ENCODE assay signal across 14 mouse cellular contexts in the genomic region with DNA sequence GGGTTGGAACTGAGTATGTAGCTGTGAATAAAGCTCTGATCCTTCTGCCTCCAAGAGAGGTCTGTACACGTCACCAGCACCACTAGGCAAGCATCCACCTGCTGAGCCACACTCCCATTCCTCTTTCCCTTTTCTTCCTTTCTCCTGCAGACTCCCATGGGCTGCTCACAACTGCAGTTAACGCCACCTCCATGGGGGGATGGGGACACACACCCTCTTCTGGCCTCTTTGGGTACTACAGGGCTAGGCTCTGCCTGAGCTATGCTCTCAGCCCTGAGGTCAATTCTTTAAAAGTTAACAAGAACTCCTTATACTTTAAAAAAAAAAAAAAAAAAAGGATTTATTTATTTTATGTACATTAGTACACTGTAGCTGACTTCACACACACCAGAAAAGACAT. TPM values are rescaled to one million over a fixed set of nuclear protein-coding genes. Genes with fewer than 3 reads are reported as not detected.
A peak's percentile ranks its signal among the peaks of the same experiment; 100 is the strongest.
DNase-seq lines count a peak whose midpoint lies in the region; ATAC-seq and TF ChIP-seq lines count a peak whose summit lies in the region.
"Had no signal": no experiment of that assay in that cellular context is flagged by ENCODE, and none has a peak within 500 bp of the region (broad histone marks: within the 10 kb centered on the region; RNA-seq: fewer than 3 reads in every experiment).

No protein-coding gene starts in this region.

- no peak overlapping the region for H3K4me2 ChIP-seq in midbrain, postnatal 0 days (ENCODE audit: low read depth, low read length, poor library complexity, severe bottlenecking)
- no peak overlapping the region for H3K4me2 ChIP-seq in midbrain, embryonic 13.5 days (replicated peaks)
- H3K4me2 ChIP-seq in kidney, embryonic 16.5 days (replicated peaks; ENCODE audit: low read depth, low read length): no peak overlapping the region
- H3K4me2 ChIP-seq: lung, embryonic 15.5 days; neural tube, embryonic 12.5 days had no signal

- H3K27me3 ChIP-seq in kidney, adult 2 months (replicated peaks; ENCODE audit: control insufficient read depth, insufficient read depth, low read length): no peaks in the 10 kb centered on the region
- H3K27me3 ChIP-seq in midbrain, postnatal 0 days (ENCODE audit: insufficient read depth, low read length): no peaks in the 10 kb centered on the region
- H3K27me3 ChIP-seq in midbrain, embryonic 13.5 days: no peaks in the 10 kb centered on the region
- H3K27me3 ChIP-seq in MEL (ENCODE audit: control insufficient read depth in 1 of 2, insufficient read depth in 2 of 2, low read length in 2 of 2): no peaks in the 10 kb centered on the region
- H3K27me3 ChIP-seq in kidney, embryonic 16.5 days (ENCODE audit: insufficient read depth, low read length): no peaks in the 10 kb centered on the region
- H3K27me3 ChIP-seq: lung, embryonic 15.5 days; neural tube, embryonic 12.5 days had no signal

- 98% methylated on average over 2 of the region's 2 CpGs for WGBS in kidney, adult 2 months
- WGBS in midbrain, postnatal 0 days: 98% methylated on average over 2 of the region's 2 CpGs
- 89% methylated on average over 2 of the region's 2 CpGs for WGBS in midbrain, embryonic 13.5 days
- WGBS in kidney, embryonic 16.5 days: 98% methylated on average over 2 of the region's 2 CpGs

- TF ChIP-seq CTCF in kidney, adult 2 months (conservative IDR thresholded peaks at IDR 0.05; ENCODE audit: insufficient read depth, insufficient read length, low read depth, low read length): 0 out of 2 replicates have a peak, but pooled peaks have one; percentile 22
- TF ChIP-seq CTCF in midbrain, postnatal 0 days (IDR thresholded peaks at IDR 0.05): peak; percentile 41
- TF ChIP-seq CTCF in MEL (IDR thresholded peaks at IDR 0.05 in 2 of 3, conservative IDR thresholded peaks at IDR 0.05 in 1 of 3; ENCODE audit: control insufficient read depth in 1 of 3, insufficient read depth in 1 of 3, low read depth in 2 of 3, low read length in 3 of 3, poor library complexity in 1 of 3, severe bottlenecking in 1 of 3): peak; percentile 43 to 45 (median 45)

- peaks cover 4% of the 10 kb centered on the region for H3K36me3 ChIP-seq in kidney, adult 2 months (ENCODE audit: control insufficient read depth, insufficient read depth, low read length)
- peaks cover 85% of the 10 kb centered on the region for H3K36me3 ChIP-seq in midbrain, postnatal 0 days (ENCODE audit: insufficient read depth, low read length)
- peaks cover 99% of the 10 kb centered on the region for H3K36me3 ChIP-seq in midbrain, embryonic 13.5 days
- H3K36me3 ChIP-seq in MEL (ENCODE audit: control insufficient read depth in 1 of 2, insufficient read depth in 2 of 2, low read length in 2 of 2): peaks cover 0 to 7% of the 10 kb centered on the region in 2 experiments; a peak in 2 of 4 replicates
- peaks cover 98% of the 10 kb centered on the region for H3K36me3 ChIP-seq in kidney, embryonic 16.5 days (ENCODE audit: insufficient read depth, low read length)

- no peak for TF ChIP-seq POLR2A in kidney, adult 2 months (IDR thresholded peaks at IDR 0.05; ENCODE audit: low read depth, low read length)
- TF ChIP-seq POLR2A in MEL (IDR thresholded peaks at IDR 0.05; ENCODE audit: control insufficient read depth in 1 of 2, insufficient read depth in 1 of 2, low read depth in 1 of 2, low read length in 2 of 2, poor library complexity in 1 of 2): no peak

- DNase-seq in kidney, adult 2 months: no peak
- DNase-seq in kidney, adult 18-20 months: no peak
- no peak for DNase-seq in midbrain, postnatal 0 days (ENCODE audit: low spot score)
- DNase-seq in MEL (ENCODE audit: low read depth, low spot score): peak; percentile 32
- DNase-seq: cerebellum, adult 18-20 months; kidney, adult 8-10 months; layer of hippocampus, adult 9-11 months; left cerebral cortex, postnatal 4 days; midbrain, embryonic 14.5 days had no signal

- H3K4me1 ChIP-seq in kidney, adult 2 months (ENCODE audit: control insufficient read depth, insufficient read depth, low read length): no peaks in the 10 kb centered on the region
- H3K4me1 ChIP-seq in midbrain, postnatal 0 days (ENCODE audit: insufficient read depth, low read length): no peaks in the 10 kb centered on the region
- no peaks in the 10 kb centered on the region for H3K4me1 ChIP-seq in midbrain, embryonic 13.5 days (replicated peaks)
- no peaks in the 10 kb centered on the region for H3K4me1 ChIP-seq in MEL (ENCODE audit: control insufficient read depth in 1 of 2, insufficient read depth in 2 of 2, low read length in 2 of 2)
- H3K4me1 ChIP-seq in kidney, embryonic 16.5 days (ENCODE audit: insufficient read depth, low read length): no peaks in the 10 kb centered on the region
- H3K4me1 ChIP-seq: lung, embryonic 15.5 days; neural tube, embryonic 12.5 days had no signal

- TF ChIP-seq EP300 in MEL (IDR thresholded peaks at IDR 0.05; ENCODE audit: low read depth in 1 of 2, low read length in 2 of 2): no peak

- H3K79me2 ChIP-seq in MEL (ENCODE audit: control insufficient read depth, insufficient read depth, low read length, poor library complexity): no peaks in the 10 kb centered on the region

- H3K9me3 ChIP-seq in midbrain, postnatal 0 days (ENCODE audit: low read length): no peaks in the 10 kb centered on the region
- H3K9me3 ChIP-seq in midbrain, embryonic 13.5 days: no peaks in the 10 kb centered on the region
- H3K9me3 ChIP-seq in MEL (replicated peaks; ENCODE audit: insufficient read depth, low read length): no peaks in the 10 kb centered on the region
- H3K9me3 ChIP-seq in kidney, embryonic 16.5 days (ENCODE audit: low read length): peaks cover 4% of the 10 kb centered on the region; the same call in 1 of the 2 replicates
- H3K9me3 ChIP-seq: lung, embryonic 15.5 days had no signal

- no peak for ATAC-seq in midbrain, postnatal 0 days (ENCODE audit: low FRiP score)
- no peak for ATAC-seq in midbrain, embryonic 13.5 days
- ATAC-seq in megakaryocyte progenitor cell, adult 5-6 weeks (replicated peaks; ENCODE audit: poor library complexity): peak; percentile 38; the same call in 1 of the 2 replicates
- ATAC-seq in kidney, embryonic 16.5 days (ENCODE audit: low FRiP score, low TSS enrichment): no peak

- TF ChIP-seq RAD21 in MEL (IDR thresholded peaks at IDR 0.05; ENCODE audit: low read depth, low read length): no peak

- no peak overlapping the region for H3K9ac ChIP-seq in midbrain, postnatal 0 days (replicated peaks; ENCODE audit: low read length, poor library complexity, severe bottlenecking)
- no peak overlapping the region for H3K9ac ChIP-seq in midbrain, embryonic 13.5 days (replicated peaks)
- no peak overlapping the region for H3K9ac ChIP-seq in MEL (ENCODE audit: control insufficient read depth, low read depth, low read length, poor library complexity, severe bottlenecking)
- H3K9ac ChIP-seq in kidney, embryonic 16.5 days (replicated peaks; ENCODE audit: low read length): no peak overlapping the region
- H3K9ac ChIP-seq: lung, embryonic 15.5 days; neural tube, embryonic 12.5 days had no signal

- H3K4me3 ChIP-seq in kidney, adult 2 months (ENCODE audit: insufficient read depth, low read depth, low read length): no peak overlapping the region
- no peak overlapping the region for H3K4me3 ChIP-seq in midbrain, postnatal 0 days (ENCODE audit: low read depth, low read length)
- no peak overlapping the region for H3K4me3 ChIP-seq in midbrain, embryonic 13.5 days (replicated peaks)
- H3K4me3 ChIP-seq in MEL (ENCODE audit: control insufficient read depth in 1 of 2, insufficient read depth in 1 of 2, low read depth in 2 of 2, low read length in 2 of 2): no peak overlapping the region
- no peak overlapping the region for H3K4me3 ChIP-seq in kidney, embryonic 16.5 days (ENCODE audit: low read length)
- H3K4me3 ChIP-seq: lung, embryonic 15.5 days; neural tube, embryonic 12.5 days had no signal

- no peak overlapping the region for H3K27ac ChIP-seq in kidney, adult 2 months (ENCODE audit: insufficient read depth, low read depth, low read length)
- no peak overlapping the region for H3K27ac ChIP-seq in midbrain, postnatal 0 days (ENCODE audit: low read depth, low read length)
- H3K27ac ChIP-seq in midbrain, embryonic 13.5 days: no peak overlapping the region
- no peak overlapping the region for H3K27ac ChIP-seq in MEL (ENCODE audit: control insufficient read depth, low read depth, low read length)
- H3K27ac ChIP-seq in kidney, embryonic 16.5 days (ENCODE audit: low read length): no peak overlapping the region
- H3K27ac ChIP-seq: lung, embryonic 15.5 days; neural tube, embryonic 12.5 days had no signal

RNA-seq across cellular contexts. Expression of a gene that starts 26.1 kb away (rescaled TPM):
- 16.1 and 18.2 TPM in 2 replicates for polyA plus RNA-seq in kidney, adult 2 months (2012; rRNA removed)
- 58.1 and 68.9 TPM in 2 replicates for total RNA-seq in midbrain, postnatal 0 days (2014; rRNA removed)
- polyA plus RNA-seq in midbrain, postnatal 0 days (2015; fragmentation: Nextera tagmentation; extraction: Ambion mirVana): 16.2 and 17.0 TPM in 2 replicates
- polyA plus RNA-seq in midbrain, embryonic 13.5 days (2015; fragmentation: Nextera tagmentation; extraction: Ambion mirVana): 13.9 and 16.3 TPM in 2 replicates
- total RNA-seq in MEL (2012; rRNA removed): 4.7 TPM in 2 replicates
- 10 to 100 TPM in 1 of 2 experiments, not detected in 1; 18.5 TPM for polyA plus RNA-seq in MEL (2012; ENCODE audit: insufficient read depth in 1 of 2, insufficient read length in 2 of 2, low read depth in 1 of 2, low replicate concordance in 2 of 2, missing spikeins in 1 of 2)
- 10.3 and 11.0 TPM in 2 replicates for total RNA-seq in megakaryocyte progenitor cell, adult 5-6 weeks (2015)
- total RNA-seq in megakaryocyte progenitor cell, adult 5-6 weeks (2017): 4.8 and 6.9 TPM in 2 replicates
- 6.8 and 6.9 TPM in 2 replicates for polyA plus RNA-seq in kidney, embryonic 16.5 days (2015; fragmentation: Nextera tagmentation; extraction: Ambion mirVana)

RNA-seq across cellular contexts. Expression of a gene that starts 27.9 kb away (rescaled TPM):
- polyA plus RNA-seq in kidney, adult 2 months (2012; rRNA removed): 2.0 and 420 TPM in 2 replicates
- 0.38 and 8.2 TPM in 2 replicates for total RNA-seq in midbrain, postnatal 0 days (2014; rRNA removed)
- 0.21 and 0.25 TPM in 2 replicates for polyA plus RNA-seq in midbrain, postnatal 0 days (2015; fragmentation: Nextera tagmentation; extraction: Ambion mirVana)
- 0.07 TPM in 1 of 2 replicates, not detected in the other for polyA plus RNA-seq in midbrain, embryonic 13.5 days (2015; fragmentation: Nextera tagmentation; extraction: Ambion mirVana)
- not detected in 2 replicates for total RNA-seq in MEL (2012; rRNA removed)
- not detected for polyA plus RNA-seq in MEL (2012; ENCODE audit: insufficient read depth in 1 of 2, insufficient read length in 2 of 2, low read depth in 1 of 2, low replicate concordance in 2 of 2, missing spikeins in 1 of 2)
- total RNA-seq in megakaryocyte progenitor cell, adult 5-6 weeks (2015): 0.71 and 0.94 TPM in 2 replicates
- 1.4 and 2.0 TPM in 2 replicates for total RNA-seq in megakaryocyte progenitor cell, adult 5-6 weeks (2017)
- 18.6 and 28.2 TPM in 2 replicates for polyA plus RNA-seq in kidney, embryonic 16.5 days (2015; fragmentation: Nextera tagmentation; extraction: Ambion mirVana)
- total RNA-seq: left cerebral cortex, postnatal 4 days had no signal
- polyA plus RNA-seq: midbrain, embryonic 14.5 days had no signal

RNA-seq across cellular contexts. Expression of a gene that starts 28.6 kb away (rescaled TPM):
- polyA plus RNA-seq in kidney, adult 2 months (2012; rRNA removed): 3.7 and 5.0 TPM in 2 replicates
- total RNA-seq in midbrain, postnatal 0 days (2014; rRNA removed): 1.2 and 1.9 TPM in 2 replicates
- polyA plus RNA-seq in midbrain, postnatal 0 days (2015; fragmentation: Nextera tagmentation; extraction: Ambion mirVana): 1.2 and 1.4 TPM in 2 replicates
- 1.1 and 1.2 TPM in 2 replicates for polyA plus RNA-seq in midbrain, embryonic 13.5 days (2015; fragmentation: Nextera tagmentation; extraction: Ambion mirVana)
- 2.7 and 3.6 TPM in 2 replicates for total RNA-seq in MEL (2012; rRNA removed)
- polyA plus RNA-seq in MEL (2012; ENCODE audit: insufficient read depth in 1 of 2, insufficient read length in 2 of 2, low read depth in 1 of 2, low replicate concordance in 2 of 2, missing spikeins in 1 of 2): under 1 TPM in 1 of 2 experiments, not detected in 1; 0.42 TPM
- not detected in 2 replicates for total RNA-seq in megakaryocyte progenitor cell, adult 5-6 weeks (2015)
- total RNA-seq in megakaryocyte progenitor cell, adult 5-6 weeks (2017): 0.10 TPM in 1 of 2 replicates, not detected in the other
- polyA plus RNA-seq in kidney, embryonic 16.5 days (2015; fragmentation: Nextera tagmentation; extraction: Ambion mirVana): 7.0 and 8.5 TPM in 2 replicates

RNA-seq across cellular contexts. Expression of a gene that starts 30.7 kb away (rescaled TPM):
- 41.6 and 46.6 TPM in 2 replicates for polyA plus RNA-seq in kidney, adult 2 months (2012; rRNA removed)
- total RNA-seq in midbrain, postnatal 0 days (2014; rRNA removed): 0.28 and 0.49 TPM in 2 replicates
- polyA plus RNA-seq in midbrain, postnatal 0 days (2015; fragmentation: Nextera tagmentation; extraction: Ambion mirVana): 1.5 and 1.6 TPM in 2 replicates
- 0.24 and 0.32 TPM in 2 replicates for polyA plus RNA-seq in midbrain, embryonic 13.5 days (2015; fragmentation: Nextera tagmentation; extraction: Ambion mirVana)
- total RNA-seq in MEL (2012; rRNA removed): 0.08 TPM in 1 of 2 replicates, not detected in the other
- under 1 TPM in 1 of 2 experiments, not detected in 1; 0.08 TPM for polyA plus RNA-seq in MEL (2012; ENCODE audit: insufficient read depth in 1 of 2, insufficient read length in 2 of 2, low read depth in 1 of 2, low replicate concordance in 2 of 2, missing spikeins in 1 of 2)
- total RNA-seq in megakaryocyte progenitor cell, adult 5-6 weeks (2015): 0.54 and 0.57 TPM in 2 replicates
- total RNA-seq in megakaryocyte progenitor cell, adult 5-6 weeks (2017): 0.62 and 1.3 TPM in 2 replicates
- polyA plus RNA-seq in kidney, embryonic 16.5 days (2015; fragmentation: Nextera tagmentation; extraction: Ambion mirVana): 2.9 and 3.8 TPM in 2 replicates

RNA-seq across cellular contexts. Expression of a gene that starts 50.7 kb away (rescaled TPM):
- 32.4 and 39.9 TPM in 2 replicates for polyA plus RNA-seq in kidney, adult 2 months (2012; rRNA removed)
- total RNA-seq in midbrain, postnatal 0 days (2014; rRNA removed): 63.0 and 68.3 TPM in 2 replicates
- polyA plus RNA-seq in midbrain, postnatal 0 days (2015; fragmentation: Nextera tagmentation; extraction: Ambion mirVana): 22.9 and 26.6 TPM in 2 replicates
- 27.6 and 28.9 TPM in 2 replicates for polyA plus RNA-seq in midbrain, embryonic 13.5 days (2015; fragmentation: Nextera tagmentation; extraction: Ambion mirVana)
- 29.4 and 34.4 TPM in 2 replicates for total RNA-seq in MEL (2012; rRNA removed)
- 10 to 100 TPM in 1 of 2 experiments, not detected in 1; 44.5 TPM for polyA plus RNA-seq in MEL (2012; ENCODE audit: insufficient read depth in 1 of 2, insufficient read length in 2 of 2, low read depth in 1 of 2, low replicate concordance in 2 of 2, missing spikeins in 1 of 2)
- total RNA-seq in megakaryocyte progenitor cell, adult 5-6 weeks (2015): 10.7 and 11.2 TPM in 2 replicates
- 26.5 and 31.6 TPM in 2 replicates for total RNA-seq in megakaryocyte progenitor cell, adult 5-6 weeks (2017)
- polyA plus RNA-seq in kidney, embryonic 16.5 days (2015; fragmentation: Nextera tagmentation; extraction: Ambion mirVana): 16.7 and 19.0 TPM in 2 replicates
